Mouse (Mus musculus): ENCODE data around the gene Chmp2a. TPM values are rescaled to one million over a fixed set of nuclear protein-coding genes. Genes with fewer than 3 reads are reported as not detected.

The Chmp2a gene
- polyA plus RNA-seq, 1 experiment from 2014 or later, result 179 TPM

DNA sequence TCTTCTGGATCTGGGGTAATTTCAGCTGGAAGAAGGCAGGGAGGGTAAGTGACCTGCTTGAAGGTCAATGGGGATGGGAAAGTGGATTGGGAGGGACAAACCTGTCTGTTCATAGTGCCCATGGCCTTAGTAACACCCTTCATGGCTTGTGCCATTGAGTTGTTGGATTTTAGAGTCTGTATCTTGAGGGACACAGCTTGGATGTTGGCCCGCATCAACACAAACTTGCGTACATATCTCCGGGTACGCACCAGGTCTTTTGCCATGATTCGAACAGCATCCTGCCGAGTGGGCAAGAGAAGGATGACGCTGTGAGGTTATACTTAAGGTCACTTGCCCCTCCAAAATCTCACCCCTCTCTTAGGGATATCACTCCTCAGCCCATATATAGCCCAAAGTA is 2.1 kb downstream of the Chmp2a start:
- H3K4me3 ChIP-seq, result no peak overlapping the region
- no peak overlapping the region for H3K9ac ChIP-seq
- 90% methylated on average over 7 of the region's 7 CpGs for WGBS

DNA sequence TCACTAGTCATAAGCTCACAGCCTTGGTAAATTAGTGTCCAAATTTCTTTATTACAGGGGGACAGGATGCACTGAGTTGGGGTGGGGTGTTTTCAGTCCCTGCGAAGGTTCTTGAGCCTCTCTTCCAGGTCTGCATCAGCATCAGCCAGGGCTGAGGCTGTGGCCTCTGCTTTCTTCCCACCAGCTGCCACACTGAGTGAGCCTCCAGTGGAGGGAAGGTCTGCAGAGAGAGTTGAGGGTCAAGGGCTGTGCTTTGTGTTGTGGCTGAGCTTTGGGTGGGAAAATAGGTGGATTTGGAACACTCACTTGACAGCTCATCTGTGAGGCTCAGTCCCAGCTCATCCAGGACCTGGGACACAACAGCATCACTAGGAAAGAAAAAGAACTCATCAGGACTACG is 2.6 kb downstream of the Chmp2a start:
- H3K27ac ChIP-seq, result no peak overlapping the region
- no peaks in the 10 kb centered on the region for H3K27me3 ChIP-seq
- WGBS, result 82% methylated on average over 2 of the region's 2 CpGs
- H3K36me3 ChIP-seq, result peaks cover 83% of the 10 kb centered on the region
- no peak overlapping the region for H3K4me3 ChIP-seq
- peaks cover 37% of the 10 kb centered on the region for H3K4me1 ChIP-seq
- no peaks in the 10 kb centered on the region for H3K9me3 ChIP-seq
- H3K4me2 ChIP-seq, result no peak overlapping the region
- no peak for ATAC-seq (ENCODE audit: insufficient number of reproducible peaks, low FRiP score, low TSS enrichment, low read depth)
- no peak overlapping the region for H3K9ac ChIP-seq

More for the DNA sequence above, 2.1 kb downstream of the Chmp2a start:
- no peak for ATAC-seq (ENCODE audit: insufficient number of reproducible peaks, low FRiP score, low TSS enrichment, low read depth)
- Histone ChIP-seq H3K9me3 (no peaks in the 10 kb centered on the region), H3K27me3 (no peaks in the 10 kb centered on the region), H3K27ac (no peak overlapping the region), H3K36me3 (peaks cover 78% of the 10 kb centered on the region), H3K4me1 (peaks cover 36% of the 10 kb centered on the region), H3K4me2 (no peak overlapping the region)

DNA sequence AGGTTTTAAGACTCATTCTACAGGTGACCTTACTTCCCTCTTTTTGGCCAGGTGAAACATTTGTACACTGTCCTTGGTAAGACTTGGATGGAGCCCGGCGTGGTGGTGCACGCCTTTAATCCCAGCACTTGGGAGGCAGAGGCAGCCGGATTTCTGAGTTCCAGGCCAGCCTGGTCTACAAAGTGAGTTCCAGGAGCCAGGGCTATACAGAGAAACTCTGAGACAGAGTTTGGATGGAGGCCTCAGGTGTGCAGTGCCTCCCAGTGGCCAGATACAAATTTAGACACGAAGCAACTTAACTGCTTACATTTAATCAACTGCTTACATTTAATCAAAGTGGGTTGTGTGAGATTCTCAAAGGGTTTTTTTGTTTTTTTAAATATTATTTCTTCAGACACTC is 3.5 kb downstream of the Chmp2a start:
- Histone ChIP-seq H3K9ac (no peak overlapping the region), H3K27ac (no peak overlapping the region), H3K9me3 (no peaks in the 10 kb centered on the region), H3K27me3 (no peaks in the 10 kb centered on the region), H3K4me3 (no peak overlapping the region), H3K36me3 (peaks cover 87% of the 10 kb centered on the region), H3K4me1 (peaks cover 37% of the 10 kb centered on the region), H3K4me2 (no peak overlapping the region)
- ATAC-seq (ENCODE audit: insufficient number of reproducible peaks, low FRiP score, low TSS enrichment, low read depth), result no peak
- WGBS, result 67% methylated on average over 5 of the region's 5 CpGs

DNA sequence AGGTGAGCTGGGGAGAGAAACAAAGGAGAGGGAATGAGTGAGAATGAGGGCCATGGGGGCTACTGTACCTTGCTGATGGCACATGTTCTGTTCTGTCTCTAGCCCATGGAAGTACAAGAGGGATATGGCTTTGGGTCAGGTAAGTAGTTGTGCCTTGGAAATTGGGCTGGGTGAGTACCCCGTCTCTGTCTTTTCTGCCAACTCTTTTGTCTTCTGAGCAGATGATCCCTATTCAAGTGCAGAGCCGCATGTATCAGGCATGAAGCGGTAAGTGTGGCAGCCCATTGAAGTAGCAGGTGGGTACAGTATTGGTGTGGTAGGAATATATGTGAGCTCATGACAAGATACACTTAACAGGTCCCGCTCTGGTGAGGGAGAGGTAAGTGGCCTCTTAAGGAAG is 5.6 kb downstream of the Chmp2a start:
- 93% methylated on average over 4 of the region's 4 CpGs for WGBS
- Histone ChIP-seq H3K27ac (no peak overlapping the region), H3K36me3 (peaks cover 81% of the 10 kb centered on the region), H3K4me2 (no peak overlapping the region), H3K27me3 (no peaks in the 10 kb centered on the region), H3K4me3 (no peak overlapping the region), H3K9me3 (no peaks in the 10 kb centered on the region), H3K4me1 (peaks cover 33% of the 10 kb centered on the region), H3K9ac (no peak overlapping the region)
- ATAC-seq (ENCODE audit: insufficient number of reproducible peaks, low FRiP score, low TSS enrichment, low read depth), result no peak

DNA sequence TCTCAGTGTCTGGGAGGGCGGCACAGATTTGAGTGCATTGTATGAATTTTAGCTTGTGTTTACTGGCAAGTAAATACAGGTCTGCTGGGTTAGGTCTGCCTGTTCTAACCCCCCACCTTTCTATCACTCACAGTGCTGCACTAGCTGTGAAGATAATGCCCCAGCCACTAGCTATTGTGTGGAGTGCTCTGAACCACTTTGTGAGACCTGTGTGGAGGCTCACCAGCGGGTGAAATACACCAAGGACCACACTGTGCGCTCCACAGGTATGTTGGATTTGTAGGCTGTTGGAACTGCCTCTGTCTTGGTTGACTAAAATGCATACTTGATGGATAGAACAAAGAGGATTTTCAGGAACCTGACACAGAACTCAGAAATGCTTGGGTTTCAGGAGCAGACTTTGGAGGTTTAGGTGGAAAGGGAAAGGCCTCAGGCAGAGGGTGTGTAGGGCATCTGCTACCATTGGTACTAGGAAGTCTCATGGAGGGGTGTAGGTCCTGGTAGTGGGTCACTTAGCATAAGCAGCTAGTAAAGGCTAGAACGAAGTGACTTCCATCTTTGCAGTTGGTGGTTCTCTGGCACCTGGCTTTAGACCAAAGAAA is 9.0 kb downstream of the Chmp2a start:
- Histone ChIP-seq H3K4me2 (peak overlapping the region; percentile 89), H3K9ac (peak overlapping the region; percentile 95), H3K9me3 (no peaks in the 10 kb centered on the region), H3K27ac (peak overlapping the region; percentile 100; the same call in 1 of the 2 replicates), H3K4me1 (peaks cover 29% of the 10 kb centered on the region), H3K27me3 (no peaks in the 10 kb centered on the region), H3K4me3 (peak overlapping the region; percentile 97), H3K36me3 (peaks cover 52% of the 10 kb centered on the region)
- 28% methylated on average over 4 of the region's 4 CpGs for WGBS
- no peak for ATAC-seq (ENCODE audit: insufficient number of reproducible peaks, low FRiP score, low TSS enrichment, low read depth)

DNA sequence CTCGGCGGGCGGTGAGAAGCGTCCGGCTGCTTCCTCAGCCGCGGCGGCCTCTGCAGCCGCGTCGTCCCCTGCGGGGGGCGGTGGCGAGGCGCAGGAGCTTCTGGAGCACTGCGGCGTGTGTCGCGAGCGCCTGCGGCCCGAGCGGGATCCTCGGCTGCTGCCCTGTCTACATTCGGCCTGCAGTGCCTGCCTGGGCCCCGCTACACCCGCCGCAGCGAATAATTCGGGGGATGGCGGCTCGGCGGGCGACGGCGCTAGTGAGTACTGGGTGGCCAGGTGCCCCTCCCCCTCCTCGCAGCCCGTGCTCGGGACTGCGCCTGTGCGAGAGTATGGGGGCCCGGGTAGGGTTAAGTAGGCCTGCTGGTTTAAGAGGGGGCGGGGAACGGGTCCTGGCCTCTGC is 9.8 kb downstream of the Chmp2a start:
- peak overlapping the region; percentile 95 for H3K9ac ChIP-seq
- no peaks in the 10 kb centered on the region for H3K27me3 ChIP-seq
- peaks cover 29% of the 10 kb centered on the region for H3K4me1 ChIP-seq
- WGBS, result under 1% methylated on average over 41 of the region's 44 CpGs
- peak; percentile 56 for ATAC-seq (ENCODE audit: insufficient number of reproducible peaks, low FRiP score, low TSS enrichment, low read depth)
- peak overlapping the region; percentile 89 for H3K4me2 ChIP-seq
- no peaks in the 10 kb centered on the region for H3K9me3 ChIP-seq
- H3K36me3 ChIP-seq, result peaks cover 44% of the 10 kb centered on the region
- peak overlapping the region; percentile 100 for H3K27ac ChIP-seq
- peak overlapping the region; percentile 97 for H3K4me3 ChIP-seq

DNA sequence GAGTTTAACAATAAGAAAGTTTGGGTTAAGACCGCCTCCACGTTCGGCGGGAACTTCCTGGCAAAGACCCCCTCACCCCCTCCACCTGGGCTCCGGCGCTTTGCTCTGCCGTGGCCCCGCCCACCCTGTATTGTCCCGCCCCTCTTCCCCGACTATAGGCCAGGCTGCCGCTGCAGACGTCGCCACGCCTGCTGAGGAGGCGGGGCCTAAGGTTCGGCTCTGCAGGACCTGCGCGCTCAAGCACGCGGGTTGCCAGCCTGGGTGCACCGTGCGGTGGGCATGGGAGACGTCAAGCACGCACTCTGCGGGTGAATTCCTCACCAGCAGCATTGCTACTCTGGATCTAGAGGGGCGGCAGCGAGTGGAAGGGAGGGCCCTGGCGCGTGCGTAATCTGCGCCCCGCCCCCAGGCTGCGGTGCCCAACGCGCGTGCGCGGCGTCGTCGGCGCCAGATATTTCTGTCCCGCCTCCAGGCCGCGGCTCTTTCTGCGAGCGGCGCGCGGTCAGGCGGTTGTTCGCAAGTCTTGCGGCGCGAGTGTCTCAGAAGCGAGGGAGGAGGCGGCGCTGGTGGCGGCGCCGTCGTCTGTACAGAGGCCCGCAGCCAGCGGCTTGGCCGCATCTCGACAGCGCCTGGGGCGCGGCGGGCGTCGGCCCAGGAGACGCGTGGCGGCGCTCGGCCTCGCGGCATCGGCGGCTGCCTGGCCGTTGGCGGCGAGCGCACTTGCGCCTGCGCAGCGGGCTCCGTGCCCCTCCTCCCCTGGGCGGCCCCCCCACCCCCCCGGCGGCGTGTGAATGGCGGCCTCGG is 10.5 kb downstream of the Chmp2a start:
- ATAC-seq (ENCODE audit: insufficient number of reproducible peaks, low FRiP score, low TSS enrichment, low read depth), result peak; percentile 91
- Histone ChIP-seq H3K27ac (peak overlapping the region; percentile 100), H3K4me2 (peak overlapping the region; percentile 89), H3K36me3 (peaks cover 37% of the 10 kb centered on the region), H3K4me1 (peaks cover 29% of the 10 kb centered on the region), H3K9ac (peak overlapping the region; percentile 95), H3K4me3 (peak overlapping the region; percentile 97), H3K27me3 (no peaks in the 10 kb centered on the region), H3K9me3 (no peaks in the 10 kb centered on the region)
- WGBS, result under 1% methylated on average over 90 of the region's 95 CpGs

DNA sequence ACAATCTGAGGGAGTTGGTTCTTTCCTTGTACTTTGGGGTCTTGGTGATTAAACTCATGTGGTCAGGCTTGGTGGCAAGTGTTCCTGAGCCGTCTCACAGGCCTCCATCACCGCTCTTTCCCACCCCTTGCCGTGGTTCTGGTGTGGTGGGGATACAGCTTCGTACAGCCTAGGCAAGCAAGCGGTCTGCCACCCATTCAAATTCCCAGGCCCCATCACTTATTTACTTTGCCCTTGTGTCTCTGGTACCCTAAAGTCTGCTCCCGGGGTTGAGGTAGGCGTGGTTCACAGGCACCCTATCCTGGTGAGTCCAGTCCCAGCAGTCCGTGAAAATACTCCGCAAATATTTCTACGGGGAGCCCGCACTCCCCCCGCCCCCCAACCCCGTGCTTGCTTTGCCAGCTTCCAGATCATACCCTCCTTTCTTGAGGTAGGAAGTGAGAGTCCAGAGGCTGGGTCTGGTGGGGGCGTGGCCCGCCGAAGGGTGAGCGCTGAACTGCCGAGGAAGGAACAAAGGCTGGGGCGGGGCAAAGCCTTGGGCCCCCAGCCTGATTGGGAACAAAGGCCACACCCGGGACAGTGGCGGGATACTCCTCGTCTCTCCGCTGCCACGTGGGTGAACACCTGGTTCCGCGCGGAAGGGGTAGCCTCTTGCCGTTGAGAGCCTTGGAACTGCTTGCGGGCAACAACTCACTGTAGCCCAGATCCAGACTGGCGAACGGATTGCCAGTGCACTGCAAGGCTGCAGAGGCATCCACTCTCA is 11.7 kb downstream of the Chmp2a start:
- H3K9me3 ChIP-seq, result no peaks in the 10 kb centered on the region
- peak overlapping the region; percentile 89 for H3K4me2 ChIP-seq
- peaks cover 25% of the 10 kb centered on the region for H3K36me3 ChIP-seq
- H3K27me3 ChIP-seq, result no peaks in the 10 kb centered on the region
- H3K4me3 ChIP-seq, result peak overlapping the region; percentile 97
- WGBS, result 3% methylated on average over 31 of the region's 31 CpGs
- ATAC-seq (ENCODE audit: insufficient number of reproducible peaks, low FRiP score, low TSS enrichment, low read depth), result peak; percentile 63
- peaks cover 29% of the 10 kb centered on the region for H3K4me1 ChIP-seq
- peak overlapping the region; percentile 100 for H3K27ac ChIP-seq
- H3K9ac ChIP-seq, result peak overlapping the region; percentile 44

DNA sequence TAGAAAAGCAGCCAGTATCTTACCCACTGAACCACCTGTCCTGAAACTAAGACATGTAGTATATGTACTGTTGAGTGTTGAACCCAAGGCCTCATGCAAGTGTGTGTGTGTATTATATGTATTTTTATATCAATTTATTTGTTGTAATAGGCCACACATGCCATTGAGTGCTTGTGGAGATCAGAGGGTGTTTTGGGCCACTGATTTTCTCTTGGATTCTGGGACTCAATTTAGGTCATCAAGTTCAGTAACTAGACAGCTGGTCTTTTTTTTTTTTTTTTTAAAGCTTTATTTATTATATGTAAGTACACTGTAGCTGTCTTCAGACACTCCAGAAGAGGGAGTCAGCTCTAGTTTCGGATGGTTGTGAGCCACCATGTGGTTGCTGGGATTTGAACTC is 19.4 kb downstream of the Chmp2a start:
- Histone ChIP-seq H3K27ac (no peak overlapping the region), H3K4me3 (no peak overlapping the region), H3K4me1 (peaks cover 6% of the 10 kb centered on the region), H3K4me2 (no peak overlapping the region), H3K9me3 (no peaks in the 10 kb centered on the region), H3K36me3 (no peaks in the 10 kb centered on the region), H3K27me3 (no peaks in the 10 kb centered on the region), H3K9ac (no peak overlapping the region)
- ATAC-seq (ENCODE audit: insufficient number of reproducible peaks, low FRiP score, low TSS enrichment, low read depth), result no peak
- WGBS, result 85% methylated on average over 1 of the region's 1 CpGs

DNA sequence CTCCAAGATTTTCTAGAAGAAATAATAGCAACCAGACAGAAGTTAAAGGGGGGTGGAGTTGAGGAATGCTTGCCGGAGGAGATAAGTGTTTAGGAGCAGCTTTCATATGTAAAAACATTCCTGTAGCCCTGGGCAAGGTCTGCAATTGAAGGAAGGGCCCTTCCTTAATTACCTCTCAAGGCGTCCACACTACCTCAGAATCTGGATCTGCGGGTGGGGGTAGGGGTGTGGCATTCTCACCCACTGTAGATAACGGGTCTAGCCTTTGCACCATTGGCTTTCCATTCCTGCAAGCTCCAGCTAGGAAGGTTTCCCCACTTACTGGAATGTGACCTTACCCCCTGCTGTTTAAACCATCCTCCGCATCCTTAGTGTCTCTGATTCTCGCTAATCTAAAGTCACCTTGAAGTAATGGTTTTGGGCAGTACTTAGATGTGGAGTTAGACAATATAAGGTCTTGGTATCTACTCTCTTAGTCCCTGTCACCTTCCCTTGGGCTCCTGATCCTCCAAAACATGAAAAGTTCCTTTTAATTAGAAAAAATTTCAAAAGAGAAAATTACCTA is 20.2 kb downstream of the Chmp2a start:
- no peak overlapping the region for H3K27ac ChIP-seq
- H3K27me3 ChIP-seq, result no peaks in the 10 kb centered on the region
- H3K36me3 ChIP-seq, result no peaks in the 10 kb centered on the region
- H3K4me3 ChIP-seq, result no peak overlapping the region
- H3K9ac ChIP-seq, result no peak overlapping the region
- H3K4me2 ChIP-seq, result no peak overlapping the region
- H3K9me3 ChIP-seq, result no peaks in the 10 kb centered on the region
- ATAC-seq (ENCODE audit: insufficient number of reproducible peaks, low FRiP score, low TSS enrichment, low read depth), result no peak
- H3K4me1 ChIP-seq, result peaks cover 7% of the 10 kb centered on the region
- WGBS, result 32% methylated on average over 6 of the region's 6 CpGs

DNA sequence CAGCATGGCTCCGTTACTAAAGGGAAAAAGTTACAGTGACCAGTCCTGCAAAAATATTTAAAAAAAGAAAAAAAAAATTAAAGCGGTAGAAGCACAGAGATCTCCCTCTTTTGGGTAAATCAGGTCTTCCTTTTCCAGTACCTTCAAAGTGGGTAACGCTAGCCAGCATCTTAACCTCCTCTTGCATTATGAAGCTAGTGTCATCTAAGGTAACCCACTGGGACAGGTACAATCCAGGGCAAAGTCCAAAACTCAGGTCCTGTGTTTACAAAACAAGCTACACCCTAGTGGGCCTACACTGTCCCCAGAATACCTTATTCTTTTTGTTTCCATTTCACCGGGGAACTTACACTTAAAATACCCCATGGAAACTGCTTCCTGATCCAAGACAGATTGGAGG is 20.9 kb downstream of the Chmp2a start:
- Histone ChIP-seq H3K4me1 (peaks cover 10% of the 10 kb centered on the region), H3K4me3 (no peak overlapping the region), H3K36me3 (no peaks in the 10 kb centered on the region), H3K9ac (no peak overlapping the region), H3K4me2 (no peak overlapping the region), H3K27me3 (no peaks in the 10 kb centered on the region), H3K9me3 (no peaks in the 10 kb centered on the region), H3K27ac (no peak overlapping the region)
- WGBS, result 59% methylated on average over 4 of the region's 4 CpGs
- no peak for ATAC-seq (ENCODE audit: insufficient number of reproducible peaks, low FRiP score, low TSS enrichment, low read depth)

All from limb, embryonic 15.5 days (tissue).